Mouse (Mus musculus) small intestine, adult 2 months (tissue): ENCODE data around the gene Itpkc. TPM values are rescaled to one million over a fixed set of nuclear protein-coding genes. Genes with fewer than 3 reads are reported as not detected.

ENCODE experiments used
- H3K27ac ChIP-seq: fragments of 200-500 bp; 2 replicates; pipeline ENCODE4 v1.5.1; 2012; ENCODE audit warnings: low read depth, low read length, control low read depth, inconsistent platforms; ENCODE audit not compliant: insufficient read depth
- H3K27me3 ChIP-seq: fragments of 200-500 bp; 2 replicates; pipeline ENCODE4 v1.6.1; 2012; ENCODE audit warnings: mild to moderate bottlenecking, moderate library complexity, low read length, inconsistent platforms; ENCODE audit not compliant: control insufficient read depth, insufficient read depth
- H3K36me3 ChIP-seq: fragments of 200-500 bp; 2 replicates; pipeline ENCODE4 v1.6.1; 2012; ENCODE audit warnings: mild to moderate bottlenecking, low read length, control low read depth, inconsistent platforms; ENCODE audit not compliant: control insufficient read depth, insufficient read depth
- H3K4me1 ChIP-seq: fragments of 200-500 bp; 2 replicates; pipeline ENCODE4 v1.6.1; 2012; ENCODE audit warnings: low read length, inconsistent platforms, mixed read lengths; ENCODE audit not compliant: control insufficient read depth, insufficient read depth, insufficient read length
- H3K4me3 ChIP-seq: fragments of 200-500 bp; 2 replicates; pipeline ENCODE4 v1.5.1; 2012; ENCODE audit warnings: low read depth, mild to moderate bottlenecking, control low read depth, inconsistent platforms, low read length, moderate library complexity
- CTCF ChIP-seq: fragments of 200-500 bp; IDR thresholded peaks from 2 replicates; pipeline ENCODE4 v1.5.1; 2012; ENCODE audit warnings: low read depth, mild to moderate bottlenecking, control low read depth, inconsistent platforms, low read length, moderate library complexity, mixed read lengths; ENCODE audit not compliant: insufficient replicate concordance, insufficient read length; ENCODE audit errors: extremely low read depth
- POLR2A ChIP-seq: fragments of 200-500 bp; IDR thresholded peaks from 2 replicates; pipeline ENCODE4 v1.6.1; 2012; ENCODE audit warnings: low read depth, mild to moderate bottlenecking, control low read depth, inconsistent platforms, low read length, moderate library complexity
- WGBS: fragments of 180-500 bp; shearing (Covaris S2); methylation state at CpG from one replicate; pipeline ENCODE4 v1.1.7; 2018; 5-methylcytosine and 5-hydroxymethylcytosine counted together
- polyA plus RNA-seq: library from polyadenylated mRNA; depleted of rRNA; stranded (reverse); fragments of >200 nt; gene quantifications from 2 replicates; pipeline ENCODE4 v1.2.3, GENCODE M21; 2012

Itpkc gene
- polyA plus RNA-seq, 1 experiment: 44.6 TPM

DNA sequence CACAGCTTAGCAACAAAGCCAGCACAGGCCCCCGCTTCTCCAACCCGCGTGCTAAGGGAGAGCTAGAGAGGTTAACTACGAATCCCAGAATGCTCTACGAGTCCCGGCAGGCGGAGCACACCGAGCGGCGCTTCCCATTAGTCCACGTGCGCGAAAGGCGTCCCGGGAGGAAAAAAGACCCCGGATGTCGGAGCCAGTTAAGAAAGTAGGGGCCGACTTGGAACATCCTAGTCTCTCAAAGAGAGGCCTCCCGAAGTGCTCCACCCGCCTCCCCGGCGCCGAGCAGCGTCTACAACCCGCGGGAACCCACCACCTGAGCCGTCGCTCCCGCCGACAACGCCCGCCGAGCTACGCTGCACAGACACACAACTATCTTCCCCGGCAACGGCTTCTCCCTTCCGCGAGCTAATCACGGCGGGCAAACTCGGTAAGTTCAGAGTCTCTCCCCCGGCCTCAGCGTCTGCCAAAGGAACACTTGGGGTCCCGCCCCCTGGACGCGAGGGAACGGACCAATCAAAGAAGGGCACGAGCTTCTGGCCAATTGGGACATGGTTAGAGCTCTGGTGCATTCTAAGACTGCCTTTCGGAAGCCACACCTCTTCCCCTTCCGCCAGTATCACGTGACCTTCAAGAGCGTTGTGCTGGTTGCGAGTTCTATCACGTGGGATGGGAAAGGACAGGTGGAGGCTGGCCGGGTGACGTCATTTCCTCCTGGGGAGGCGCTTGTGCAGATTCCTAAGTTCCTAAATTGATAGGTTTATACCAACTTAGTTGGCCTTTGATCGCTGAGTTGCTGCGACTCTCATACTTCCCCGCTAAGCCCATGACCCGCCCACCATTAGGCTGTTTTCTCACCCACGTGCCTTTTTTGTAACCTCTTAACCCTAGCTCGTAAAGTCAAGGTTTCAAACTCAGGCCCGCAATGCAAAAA, 32.5 kb downstream of the Itpkc start, which contains the start of the genes BC024978 and Snrpa:
TSS of gene BC024978 (plus strand) at position 101 of the 931 bp plus-strand sequence.
TSS of gene Snrpa (minus strand) at position 591 of the 931 bp plus-strand sequence.
- peak; percentile 62; the same call in 1 of the 2 replicates for TF ChIP-seq POLR2A
- TF ChIP-seq CTCF: no peak
- Histone ChIP-seq H3K27me3 (no peaks in the 10 kb centered on the region), H3K27ac (peak within 1 kb of the TSS; percentile 99), H3K4me3 (peak within 1 kb of the TSS; percentile 87), H3K36me3 (peaks cover 35% of the 10 kb centered on the region), H3K4me1 (peaks cover 10% of the 10 kb centered on the region; the same call in 1 of the 2 replicates)
- under 1% methylated on average over 64 of the region's 64 CpGs for WGBS

DNA sequence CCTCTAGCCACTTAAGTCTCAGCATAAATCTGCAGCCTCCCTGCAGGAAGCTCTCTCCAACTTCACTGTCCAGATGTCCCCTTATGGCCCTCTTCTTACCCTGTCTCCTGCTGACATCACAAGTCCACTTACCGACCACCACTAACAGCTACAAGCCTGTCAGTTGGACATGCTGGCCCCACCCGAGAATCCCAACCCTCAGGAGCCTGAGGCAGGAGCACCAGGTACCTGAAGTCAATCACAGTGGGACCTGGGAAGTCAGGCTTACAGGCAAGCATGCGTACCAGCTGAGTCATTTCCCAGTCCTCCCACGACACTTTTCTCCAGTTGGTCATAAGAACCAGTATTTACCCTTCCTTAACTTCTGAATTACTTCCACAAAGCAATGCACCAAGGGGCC, 34.7 kb downstream of the Itpkc start:
- Histone ChIP-seq H3K27me3 (no peaks in the 10 kb centered on the region), H3K4me3 (no peak overlapping the region), H3K36me3 (peaks cover 53% of the 10 kb centered on the region), H3K4me1 (peaks cover 10% of the 10 kb centered on the region; the same call in 1 of the 2 replicates), H3K27ac (no peak overlapping the region)
- TF ChIP-seq CTCF: no peak
- TF ChIP-seq POLR2A: no peak
- WGBS: 76% methylated on average over 4 of the region's 4 CpGs

DNA sequence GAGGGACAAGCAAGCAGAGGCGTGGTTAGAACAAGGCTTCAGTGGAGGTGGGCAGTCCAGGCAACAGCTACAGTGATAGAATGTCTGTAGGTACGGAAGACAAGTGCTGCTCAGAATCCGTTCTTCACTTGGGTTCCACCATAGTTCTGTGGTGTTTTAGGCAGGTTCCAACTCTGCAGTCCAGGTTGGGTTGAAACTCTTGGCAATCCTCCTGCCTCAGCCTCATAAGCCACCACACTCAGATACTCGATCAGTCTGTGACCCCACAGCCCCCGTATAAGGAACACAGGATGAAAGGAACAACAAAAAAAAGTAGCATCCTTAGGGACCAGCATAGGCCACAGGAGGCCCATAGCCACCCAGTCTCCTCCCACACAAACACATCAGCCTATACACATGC, 36.0 kb downstream of the Itpkc start:
- Histone ChIP-seq H3K4me1 (peaks cover 10% of the 10 kb centered on the region; the same call in 1 of the 2 replicates), H3K27ac (no peak overlapping the region), H3K4me3 (no peak overlapping the region), H3K27me3 (no peaks in the 10 kb centered on the region), H3K36me3 (peaks cover 66% of the 10 kb centered on the region)
- TF ChIP-seq CTCF: no peak
- WGBS: 94% methylated on average over 5 of the region's 5 CpGs

DNA sequence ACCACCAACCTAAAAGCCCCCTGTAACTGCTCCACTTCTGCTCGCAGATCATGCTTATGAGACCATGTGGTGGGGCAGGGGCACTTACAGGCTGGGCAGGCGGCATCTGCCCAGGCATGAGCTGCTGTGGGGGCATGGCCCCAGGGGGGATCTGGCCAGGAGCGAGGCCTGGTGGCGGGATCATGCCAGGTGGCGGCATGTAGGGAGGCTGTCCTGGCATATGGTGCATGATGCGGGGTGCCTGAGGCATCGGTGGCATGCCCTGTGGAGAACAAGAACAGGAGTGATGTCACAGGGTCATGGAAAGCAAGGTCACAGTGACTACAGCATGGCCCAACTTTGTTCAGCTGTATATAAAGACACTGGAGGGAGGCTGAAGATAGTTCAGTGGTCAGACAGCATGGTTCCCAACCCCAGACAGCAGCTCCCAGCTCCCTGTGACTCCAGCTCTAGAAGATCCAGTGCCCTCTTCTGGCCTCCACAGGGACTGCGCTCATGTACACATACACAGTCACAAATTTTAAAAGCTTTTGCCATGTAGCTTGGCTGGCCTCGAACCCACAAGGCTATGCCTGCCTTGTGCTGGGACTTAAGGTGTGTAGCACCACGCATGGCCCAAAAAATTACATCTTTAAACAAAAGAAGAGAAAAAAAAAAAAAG, 39.1 kb downstream of the Itpkc start:
- Histone ChIP-seq H3K27me3 (no peaks in the 10 kb centered on the region), H3K4me1 (peaks cover 2% of the 10 kb centered on the region; the same call in 1 of the 2 replicates), H3K27ac (no peak overlapping the region), H3K4me3 (no peak overlapping the region), H3K36me3 (peaks cover 84% of the 10 kb centered on the region)
- peak; percentile 43; the same call in 1 of the 2 replicates for TF ChIP-seq CTCF
- no peak for TF ChIP-seq POLR2A
- WGBS: 96% methylated on average over 10 of the region's 10 CpGs

DNA sequence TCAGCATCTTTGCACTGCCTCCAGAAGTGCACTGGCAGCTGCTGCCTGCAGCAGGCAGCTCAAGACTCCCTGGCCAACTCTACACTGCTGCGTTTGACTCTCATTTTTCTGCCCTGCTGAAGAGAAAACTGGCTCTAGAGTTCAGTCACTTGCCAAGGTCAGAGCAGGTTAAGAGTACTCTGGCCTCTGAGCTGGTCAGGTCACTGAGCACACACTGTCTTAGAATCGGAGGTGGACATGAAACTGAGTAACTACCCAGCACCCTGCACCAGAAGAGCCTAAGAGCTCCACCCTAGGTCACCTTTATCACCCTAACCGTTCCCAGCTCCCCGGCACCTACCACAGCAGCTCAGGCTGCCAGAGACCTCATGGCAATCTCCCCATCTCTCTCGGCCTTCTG, 42.5 kb downstream of the Itpkc start:
- Histone ChIP-seq H3K27me3 (no peaks in the 10 kb centered on the region), H3K4me3 (no peak overlapping the region), H3K36me3 (peaks cover 59% of the 10 kb centered on the region), H3K4me1 (no peaks in the 10 kb centered on the region; the same call in 1 of the 2 replicates), H3K27ac (no peak overlapping the region)
- 78% methylated on average over 5 of the region's 5 CpGs for WGBS
- no peak for TF ChIP-seq POLR2A
- TF ChIP-seq CTCF: no peak

DNA sequence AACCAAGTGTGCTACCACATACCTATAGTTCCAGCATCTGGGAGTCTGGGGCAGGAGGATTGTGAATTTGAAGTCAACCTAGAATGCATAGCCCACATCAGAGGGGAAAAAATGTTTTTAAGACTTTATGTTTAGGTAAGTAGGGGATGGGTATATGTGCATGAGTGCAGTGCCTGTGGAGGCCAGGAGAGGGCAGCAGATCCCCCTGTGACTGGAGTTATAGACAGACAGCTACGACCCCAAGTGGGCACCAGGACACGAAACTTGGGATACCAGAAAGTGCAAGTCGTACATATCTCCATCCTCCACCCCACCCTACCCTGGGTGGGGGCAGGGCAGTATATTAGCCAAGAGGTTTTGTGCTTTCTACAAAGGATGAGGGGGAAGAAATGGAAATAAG, 43.5 kb downstream of the Itpkc start:
- peaks cover 8% of the 10 kb centered on the region; the same call in 1 of the 2 replicates for H3K4me1 ChIP-seq
- no peak overlapping the region for H3K4me3 ChIP-seq
- WGBS: 57% methylated on average over 3 of the region's 3 CpGs
- no peaks in the 10 kb centered on the region for H3K27me3 ChIP-seq
- TF ChIP-seq POLR2A (no peak), CTCF (peak; percentile 60; the same call in 1 of the 2 replicates)
- peaks cover 48% of the 10 kb centered on the region for H3K36me3 ChIP-seq
- H3K27ac ChIP-seq: no peak overlapping the region

DNA sequence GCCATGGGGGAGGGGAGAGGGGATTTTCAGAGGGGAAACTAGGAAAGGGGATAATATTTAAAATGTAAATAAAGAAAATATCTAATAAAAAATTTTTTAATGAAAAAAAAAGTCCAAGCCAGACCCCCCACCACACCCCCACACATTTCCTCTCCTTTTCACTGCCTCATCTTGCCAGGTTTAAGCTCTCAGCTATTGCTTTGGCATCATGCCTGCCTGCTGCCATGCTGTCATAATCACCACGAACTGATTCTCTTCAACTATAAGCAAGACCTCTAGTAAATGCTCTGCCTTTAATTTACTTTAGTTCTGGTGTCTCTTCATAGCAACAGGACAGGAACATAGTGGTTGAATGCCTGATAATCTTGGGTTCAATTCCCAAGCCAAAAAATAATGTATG, 46.0 kb downstream of the Itpkc start:
- H3K4me1 ChIP-seq: peaks cover 20% of the 10 kb centered on the region; the same call in 1 of the 2 replicates
- H3K4me3 ChIP-seq: no peak overlapping the region
- TF ChIP-seq CTCF (no peak), POLR2A (no peak)
- no peaks in the 10 kb centered on the region for H3K27me3 ChIP-seq
- WGBS: 57% methylated on average over 1 of the region's 1 CpGs
- H3K36me3 ChIP-seq: peaks cover 24% of the 10 kb centered on the region
- H3K27ac ChIP-seq: no peak overlapping the region
